Mouse (Mus musculus): Measurements from ENCODE around the gene Sars2. TPM values are rescaled to one million over a fixed set of nuclear protein-coding genes. Genes with fewer than 3 reads are reported as not detected.
"Not testable (repeated sequence)": the region's sequence is repeated elsewhere in the genome, so short reads cannot be mapped to it uniquely, and the experiment has no call there.

Gene Sars2
- polyA plus RNA-seq (2016; fragmentation: Nextera tagmentation; extraction: Ambion mirVana), result 20.4 and 22.3 TPM in 2 replicates

GRCm38 (mm10) chr7:28741709-28742438, at the start of gene Sars2, which contains the start of gene Mrps12:
Sars2 (plus strand) TSS chr7:28741992.
Mrps12 (minus strand) TSS chr7:28741820.
- WGBS (ENCODE audit: insufficient replicate concordance), result 0% methylated on average over 39 of the region's 39 CpGs
- Histone ChIP-seq H3K4me3 (peak within 1 kb of the TSS; percentile 68), H3K36me3 (peaks cover 62% of the 10 kb centered on the region), H3K9ac (peak within 1 kb of the TSS; percentile 87), H3K4me1 (peaks cover 31% of the 10 kb centered on the region), H3K27me3 (replicated peaks) (no peaks in the 10 kb centered on the region), H3K9me3 (replicated peaks) (no peaks in the 10 kb centered on the region), H3K4me2 (peak within 1 kb of the TSS; percentile 92), H3K27ac (peak within 1 kb of the TSS; percentile 83)
- peak; percentile 95 for ATAC-seq

- WGBS (ENCODE audit: insufficient replicate concordance), result 37% methylated on average over 28 of the region's 30 CpGs
- 0 out of 2 replicates have a peak, but pooled peaks have one; percentile 15 for ATAC-seq
- Histone ChIP-seq H3K4me2 (peak within 1 kb of the TSS; percentile 69), H3K4me3 (peak within 1 kb of the TSS; percentile 46), H3K27me3 (replicated peaks) (peaks cover 48% of the 10 kb centered on the region), H3K36me3 (no peaks in the 10 kb centered on the region), H3K27ac (no peak within 1 kb of the TSS), H3K9me3 (replicated peaks) (no peaks in the 10 kb centered on the region), H3K9ac (no peak within 1 kb of the TSS), H3K4me1 (peaks cover 11% of the 10 kb centered on the region)
Measured at GRCm38 (mm10) chr7:28692545-28693320, 49.1 kb upstream of the Sars2 start, which contains the start of gene Fbxo27. Fbxo27 (plus strand) TSS chr7:28692849.

DNA sequence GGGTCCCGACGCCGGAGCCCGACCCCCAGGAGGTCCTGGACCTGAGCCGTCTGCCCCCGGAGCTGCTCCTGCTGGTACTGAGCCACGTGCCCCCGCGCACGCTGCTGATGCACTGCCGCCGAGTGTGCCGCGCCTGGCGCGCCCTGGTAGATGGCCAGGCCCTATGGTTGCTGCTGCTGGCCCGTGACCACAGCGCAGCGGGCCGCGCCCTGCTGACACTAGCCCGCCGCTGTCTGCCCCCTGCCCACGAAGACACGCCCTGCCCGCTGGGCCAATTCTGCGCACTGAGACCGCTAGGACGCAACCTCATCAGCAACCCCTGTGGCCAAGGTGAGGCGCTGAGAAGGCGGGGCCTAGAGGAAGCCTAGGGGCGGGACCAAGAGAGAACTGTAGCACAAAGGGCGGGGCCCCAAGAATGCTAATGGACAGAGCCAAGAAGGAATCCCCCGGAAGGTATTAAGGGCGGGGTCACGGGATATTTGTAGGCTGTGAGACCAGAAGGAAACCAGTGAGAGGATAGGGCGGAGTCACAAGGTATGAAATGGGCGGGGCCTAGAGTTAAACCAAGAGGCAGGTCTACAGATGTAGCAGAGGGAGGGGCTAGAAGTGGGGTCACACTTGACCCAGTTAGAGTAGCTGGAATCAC, 48.3 kb upstream of the Sars2 start:
- H3K27ac ChIP-seq, result no peak overlapping the region
- peaks cover 48% of the 10 kb centered on the region for H3K27me3 ChIP-seq (replicated peaks)
- no peaks in the 10 kb centered on the region for H3K9me3 ChIP-seq (replicated peaks)
- ATAC-seq, result peak; percentile 63
- no peaks in the 10 kb centered on the region for H3K36me3 ChIP-seq
- H3K4me2 ChIP-seq, result peak overlapping the region; percentile 69
- peaks cover 11% of the 10 kb centered on the region for H3K4me1 ChIP-seq
- H3K4me3 ChIP-seq, result peak overlapping the region; percentile 46
- no peak overlapping the region for H3K9ac ChIP-seq
- WGBS (ENCODE audit: insufficient replicate concordance), result 1% methylated on average over 38 of the region's 38 CpGs

GRCm38 (mm10) chr7:28694423-28694822, 47.4 kb upstream of the Sars2 start:
- no peak overlapping the region for H3K4me2 ChIP-seq
- ATAC-seq, result no peak
- no peak overlapping the region for H3K27ac ChIP-seq
- H3K9ac ChIP-seq, result no peak overlapping the region
- H3K4me1 ChIP-seq, result peaks cover 11% of the 10 kb centered on the region
- H3K36me3 ChIP-seq, result no peaks in the 10 kb centered on the region
- no peak overlapping the region for H3K4me3 ChIP-seq
- H3K27me3 ChIP-seq (replicated peaks), result peaks cover 48% of the 10 kb centered on the region
- 11% methylated on average over 14 of the region's 14 CpGs for WGBS (ENCODE audit: insufficient replicate concordance)
- no peaks in the 10 kb centered on the region for H3K9me3 ChIP-seq (replicated peaks)

DNA sequence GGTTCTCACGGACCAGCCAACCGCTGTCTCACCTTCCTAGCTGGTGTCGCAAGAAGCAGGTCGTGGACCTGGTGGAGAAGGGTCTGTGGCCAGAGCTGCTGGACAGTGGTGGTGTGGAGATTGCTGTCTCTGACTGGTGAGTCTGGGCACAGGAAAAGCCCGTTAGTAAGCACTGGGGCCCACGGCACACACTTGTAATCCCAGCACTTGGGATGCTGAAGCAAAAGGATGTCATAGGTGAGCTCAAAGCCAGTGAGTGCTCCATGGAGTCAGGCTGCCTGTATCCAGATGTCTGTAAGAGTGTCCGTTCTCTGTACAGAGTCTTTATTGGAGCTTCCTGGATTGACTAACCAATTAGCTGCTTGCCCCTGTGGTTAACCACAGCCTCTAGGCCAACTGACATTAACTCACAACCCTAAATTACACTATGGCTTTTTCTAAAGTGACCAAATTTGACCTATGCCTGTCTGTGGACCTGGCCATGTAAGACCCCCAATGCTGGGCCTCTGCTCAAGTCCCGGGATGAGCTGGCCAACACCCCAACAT, 46.8 kb upstream of the Sars2 start:
- H3K27me3 ChIP-seq (replicated peaks), result peaks cover 48% of the 10 kb centered on the region
- no peak overlapping the region for H3K4me3 ChIP-seq
- H3K4me1 ChIP-seq, result peaks cover 11% of the 10 kb centered on the region
- H3K4me2 ChIP-seq, result no peak overlapping the region
- no peak for ATAC-seq
- H3K9ac ChIP-seq, result no peak overlapping the region
- H3K36me3 ChIP-seq, result no peaks in the 10 kb centered on the region
- 37% methylated on average over 8 of the region's 8 CpGs for WGBS (ENCODE audit: insufficient replicate concordance)
- H3K27ac ChIP-seq, result no peak overlapping the region
- no peaks in the 10 kb centered on the region for H3K9me3 ChIP-seq (replicated peaks)

DNA sequence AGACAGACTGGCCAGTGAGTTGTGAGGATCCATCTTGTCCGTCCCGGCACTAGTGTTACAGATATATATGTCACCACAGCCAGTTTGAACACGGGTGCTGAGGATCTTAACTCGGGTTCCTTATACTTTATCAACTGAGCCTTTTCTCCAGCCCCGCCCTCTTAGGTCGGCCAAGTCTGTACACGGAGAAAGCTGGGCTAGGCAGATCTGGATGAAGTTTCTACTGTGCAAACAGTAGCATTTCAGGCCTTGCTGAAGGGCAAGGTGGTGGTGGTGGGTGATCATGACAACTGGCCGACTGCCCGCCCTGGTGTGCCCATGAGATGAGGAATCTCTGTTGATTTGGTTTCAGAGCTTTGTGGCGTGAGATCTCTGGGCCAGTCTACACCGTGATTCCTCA, 44.5 kb upstream of the Sars2 start:
- peaks cover 11% of the 10 kb centered on the region for H3K4me1 ChIP-seq
- peaks cover 31% of the 10 kb centered on the region for H3K27me3 ChIP-seq (replicated peaks)
- no peak for ATAC-seq
- H3K27ac ChIP-seq, result no peak overlapping the region
- 56% methylated on average over 11 of the region's 11 CpGs for WGBS (ENCODE audit: insufficient replicate concordance)
- H3K4me2 ChIP-seq, result no peak overlapping the region
- peaks cover 6% of the 10 kb centered on the region for H3K9me3 ChIP-seq (replicated peaks)
- H3K4me3 ChIP-seq, result no peak overlapping the region
- H3K9ac ChIP-seq, result no peak overlapping the region
- no peaks in the 10 kb centered on the region for H3K36me3 ChIP-seq

- Histone ChIP-seq H3K4me2 (no peak overlapping the region), H3K27me3 (replicated peaks) (peaks cover under 1% of the 10 kb centered on the region; the same call in 1 of the 2 replicates), H3K9me3 (replicated peaks) (peaks cover 6% of the 10 kb centered on the region), H3K9ac (no peak overlapping the region), H3K4me3 (no peak overlapping the region), H3K36me3 (no peaks in the 10 kb centered on the region), H3K4me1 (no peaks in the 10 kb centered on the region), H3K27ac (no peak overlapping the region)
- 72% methylated on average over 4 of the region's 4 CpGs for WGBS (ENCODE audit: insufficient replicate concordance)
- ATAC-seq, result no peak
Measured at GRCm38 (mm10) chr7:28700269-28700668, 41.5 kb upstream of the Sars2 start.

DNA sequence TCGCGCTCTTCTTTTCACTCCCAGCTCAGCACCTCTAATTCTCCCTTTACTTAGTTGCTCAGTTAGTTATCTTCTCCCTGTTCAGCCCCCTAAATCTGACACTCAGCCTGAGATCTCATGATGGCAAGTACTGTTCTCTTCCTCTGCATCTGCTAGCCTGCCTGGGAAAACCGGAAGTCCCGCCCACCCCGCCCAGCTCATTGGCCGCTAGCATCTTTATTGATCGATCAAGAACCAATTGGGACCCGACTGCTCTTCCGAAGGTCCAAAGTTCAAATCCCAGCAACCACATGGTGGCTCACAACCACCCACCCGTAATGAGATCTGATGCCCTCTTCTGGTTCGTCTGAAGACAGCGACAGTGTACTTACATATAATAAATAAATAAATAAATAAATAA, 40.5 kb upstream of the Sars2 start:
- H3K27me3 ChIP-seq (replicated peaks); ATAC-seq: not testable (repeated sequence)
- WGBS (ENCODE audit: insufficient replicate concordance), result 80% methylated on average over 12 of the region's 12 CpGs

GRCm38 (mm10) chr7:28702601-28703143, 39.1 kb upstream of the Sars2 start:
- Histone ChIP-seq H3K4me2 (no peak overlapping the region), H3K4me1 (no peaks in the 10 kb centered on the region)
- 47% methylated on average over 9 of the region's 9 CpGs for WGBS (ENCODE audit: insufficient replicate concordance)

More for the DNA sequence above, 40.5 kb upstream of the Sars2 start:
- H3K4me2 ChIP-seq; H3K4me3 ChIP-seq; H3K9ac ChIP-seq; H3K4me1 ChIP-seq; H3K9me3 ChIP-seq (replicated peaks); H3K27ac ChIP-seq; H3K36me3 ChIP-seq: not testable (repeated sequence)

DNA sequence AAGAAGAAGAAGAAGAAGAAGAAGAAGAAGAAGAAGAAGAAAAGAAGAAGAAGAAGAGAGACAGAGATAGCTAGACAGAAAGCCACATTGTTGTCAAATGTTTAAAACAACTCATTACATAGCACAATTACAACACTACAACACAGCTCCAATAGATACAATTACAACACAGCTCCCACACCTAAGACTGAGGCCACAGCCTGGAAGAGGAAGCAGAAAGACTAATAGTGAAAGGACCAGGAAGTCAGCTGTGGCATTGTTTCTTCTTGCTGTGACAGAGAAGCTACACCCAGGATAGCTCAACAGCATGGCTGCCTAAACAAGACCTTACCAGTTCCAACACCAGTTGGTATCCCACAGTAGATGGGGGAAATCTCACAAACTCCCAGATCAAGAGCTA, 32.3 kb upstream of the Sars2 start:
- no peaks in the 10 kb centered on the region for H3K36me3 ChIP-seq
- H3K4me1 ChIP-seq, result no peaks in the 10 kb centered on the region
- H3K27me3 ChIP-seq (replicated peaks), result no peaks in the 10 kb centered on the region
- no peak overlapping the region for H3K4me2 ChIP-seq
- ATAC-seq, result no peak
- no peak overlapping the region for H3K9ac ChIP-seq
- no peak overlapping the region for H3K4me3 ChIP-seq
- 0 out of 2 replicates have a peak, but pooled peaks cover 3% of the 10 kb centered on the region for H3K9me3 ChIP-seq (replicated peaks)
- no peak overlapping the region for H3K27ac ChIP-seq

More at GRCm38 (mm10) chr7:28702601-28703143, 39.1 kb upstream of the Sars2 start:
- H3K4me3 ChIP-seq, result no peak overlapping the region
- H3K9me3 ChIP-seq (replicated peaks), result peaks cover 9% of the 10 kb centered on the region
- H3K27ac ChIP-seq, result no peak overlapping the region
- H3K36me3 ChIP-seq, result no peaks in the 10 kb centered on the region
- H3K9ac ChIP-seq, result no peak overlapping the region
- ATAC-seq, result no peak
- H3K27me3 ChIP-seq (replicated peaks), result no peaks in the 10 kb centered on the region

DNA sequence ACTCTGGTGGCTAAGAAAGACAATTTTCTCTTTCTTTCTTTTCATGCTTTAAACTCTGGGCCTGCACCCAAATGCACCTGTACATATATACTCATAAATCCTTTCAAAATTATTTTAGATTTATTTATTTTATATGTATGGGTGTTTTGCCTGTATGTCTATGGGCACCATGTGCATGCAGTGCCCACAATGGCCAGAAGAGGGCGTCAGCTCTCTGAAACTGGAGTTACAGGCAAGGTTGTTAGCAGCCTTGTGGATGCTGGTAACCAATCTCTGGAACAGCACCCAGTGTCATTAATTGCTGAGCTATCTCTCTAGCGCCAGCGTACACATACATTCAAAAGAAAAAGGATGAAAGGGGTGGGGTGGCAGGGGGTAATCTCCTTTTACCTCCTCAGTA, 30.8 kb upstream of the Sars2 start:
- no peak overlapping the region for H3K4me3 ChIP-seq
- H3K27ac ChIP-seq, result no peak overlapping the region
- H3K4me1 ChIP-seq, result no peaks in the 10 kb centered on the region
- peaks cover 10% of the 10 kb centered on the region; the same call in 1 of the 2 replicates for H3K27me3 ChIP-seq (replicated peaks)
- no peak overlapping the region for H3K9ac ChIP-seq
- WGBS (ENCODE audit: insufficient replicate concordance), result 66% methylated on average over 3 of the region's 3 CpGs
- no peaks in the 10 kb centered on the region for H3K36me3 ChIP-seq
- 0 out of 2 replicates have a peak, but pooled peaks cover 3% of the 10 kb centered on the region for H3K9me3 ChIP-seq (replicated peaks)
- no peak overlapping the region for H3K4me2 ChIP-seq
- no peak for ATAC-seq
